Mouse (Mus musculus) midbrain, embryonic 14.5 days (tissue): ENCODE results near the gene H2-M10.2. TPM values are rescaled to one million over a fixed set of nuclear protein-coding genes. Genes with fewer than 3 reads are reported as not detected.
"Not testable (repeated sequence)": the region's sequence is repeated elsewhere in the genome, so short reads cannot be mapped to it uniquely, and the experiment has no call there.

Experiments used
- ATAC-seq: fragments of 200-750 bp; cut with Nextera tagmentation; 2 replicates; pipeline ENCODE4 v1.8.0; 2017; ENCODE audit warnings: moderate number of reproducible peaks, moderate library complexity; ENCODE audit not compliant: low FRiP score, low TSS enrichment
- DNase-seq: peaks from one replicate; pipeline ENCODE4 v3.0.0-alpha.2; 2015
- H3K27ac ChIP-seq: fragments of 300-500 bp; sonication (generic); replicated peaks from 2 replicates; pipeline ENCODE4 v1.5.1; 2014; ENCODE audit warnings: mild to moderate bottlenecking, low read depth, low read length, moderate library complexity
- H3K27me3 ChIP-seq: fragments of 300-500 bp; sonication (generic); 2 replicates; pipeline ENCODE4 v1.6.1; 2014; ENCODE audit warnings: low read length, control low read depth, mixed read lengths; ENCODE audit not compliant: control insufficient read depth, insufficient read depth
- H3K36me3 ChIP-seq: fragments of 300-500 bp; sonication (generic); 2 replicates; pipeline ENCODE4 v1.6.1; 2014; ENCODE audit warnings: low read length, control low read depth; ENCODE audit not compliant: control insufficient read depth, insufficient read depth
- H3K4me1 ChIP-seq: fragments of 300-500 bp; sonication (generic); 2 replicates; pipeline ENCODE4 v1.6.1; 2014; ENCODE audit warnings: mild to moderate bottlenecking, antibody characterized with exemption, low read length, control low read depth; ENCODE audit not compliant: control insufficient read depth, insufficient read depth
- H3K4me2 ChIP-seq: fragments of 300-500 bp; sonication (generic); 2 replicates; pipeline ENCODE4 v1.6.1; 2014; ENCODE audit warnings: mild to moderate bottlenecking, low read length, moderate library complexity
- H3K4me3 ChIP-seq: fragments of 300-500 bp; sonication (generic); replicated peaks from 2 replicates; pipeline ENCODE4 v1.5.1; 2014; ENCODE audit warnings: low read depth, low read length
- H3K9ac ChIP-seq: fragments of 300-500 bp; sonication (generic); replicated peaks from 2 replicates; pipeline ENCODE4 v1.6.1; 2014; ENCODE audit warnings: mild to moderate bottlenecking, low read length, moderate library complexity
- H3K9me3 ChIP-seq: fragments of 300-500 bp; sonication (generic); 2 replicates; pipeline ENCODE4 v1.6.1; 2016; ENCODE audit warnings: low read length, control low read depth, mixed read lengths; ENCODE audit not compliant: control insufficient read depth
- WGBS: fragments of 180-500 bp; shearing (Covaris S2); extraction: QIAGEN DNeasy Blood & Tissue Kit; methylation state at CpG from one replicate; pipeline ENCODE4 v1.1.7; 2014; 5-methylcytosine and 5-hydroxymethylcytosine counted together
- polyA plus RNA-seq: library from polyadenylated mRNA; unstranded; fragments of >200 nt; fragmentation: Nextera tagmentation; extraction: Ambion mirVana; gene quantifications from 2 replicates; pipeline ENCODE4 v1.2.1, GENCODE M21; 2014

H2-M10.2 gene
- polyA plus RNA-seq, 1 experiment from 2014 or later, result 0.25 TPM

DNA sequence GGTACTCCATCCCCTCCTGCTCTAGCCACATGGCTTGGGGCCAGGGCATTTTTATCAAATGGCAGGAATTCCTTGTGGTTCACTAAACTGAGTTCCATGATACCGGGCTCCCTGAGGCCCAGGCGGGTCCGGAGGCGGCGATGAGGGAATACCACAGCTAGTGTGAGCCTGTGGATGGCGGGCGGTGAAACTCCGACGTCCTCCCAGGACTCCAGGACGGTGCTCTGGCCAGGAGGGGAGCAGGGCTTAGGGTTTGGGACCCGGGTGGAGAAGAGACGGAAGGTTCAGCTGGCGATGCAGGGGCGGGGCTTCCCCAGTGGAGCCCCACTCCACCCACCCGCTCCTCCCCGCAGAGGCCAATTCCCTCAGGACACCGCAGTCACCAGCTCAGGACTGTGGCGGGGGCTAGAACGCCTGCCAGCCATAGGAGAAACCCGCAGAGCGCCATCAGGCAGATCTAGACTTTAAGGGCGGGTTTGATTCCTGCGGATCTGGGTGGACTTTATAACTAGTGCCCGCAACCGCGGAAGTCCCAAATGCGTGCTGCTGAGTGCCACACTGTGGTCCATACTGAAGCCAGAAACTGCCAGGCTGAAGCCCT, 48.9 kb downstream of the H2-M10.2 start:
- H3K9me3 ChIP-seq, result no peaks in the 10 kb centered on the region
- H3K4me1 ChIP-seq, result peaks cover 3% of the 10 kb centered on the region; the same call in 1 of the 2 replicates
- H3K9ac ChIP-seq, result no peak overlapping the region; the same call in 1 of the 2 replicates
- WGBS, result 3% methylated on average over 27 of the region's 27 CpGs
- no peak overlapping the region for H3K27ac ChIP-seq
- peak overlapping the region; percentile 51 for H3K4me2 ChIP-seq
- ATAC-seq (no peak), DNase-seq (peak; percentile 28)
- no peaks in the 10 kb centered on the region for H3K36me3 ChIP-seq
- peaks cover 14% of the 10 kb centered on the region for H3K27me3 ChIP-seq
- peak overlapping the region; percentile 22 for H3K4me3 ChIP-seq

DNA sequence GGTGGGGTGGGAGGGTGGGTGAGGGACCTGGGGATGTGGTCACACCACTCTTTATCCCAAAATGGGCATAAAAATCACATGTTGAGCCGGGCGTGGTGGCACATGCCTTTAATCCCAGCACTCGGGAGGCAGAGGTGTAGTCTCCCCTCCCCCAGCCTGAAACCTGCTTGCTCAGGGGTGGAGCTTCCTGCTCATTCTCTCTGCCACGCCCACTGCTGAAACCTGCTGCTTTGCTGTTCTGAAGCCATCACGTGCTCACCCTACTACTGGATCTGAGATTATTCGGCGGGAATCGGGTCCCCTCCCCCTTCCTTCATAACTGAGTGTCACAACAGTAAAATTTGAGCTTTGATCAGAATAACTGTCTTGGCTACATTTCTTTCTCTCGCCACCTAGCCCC, 51.0 kb downstream of the H2-M10.2 start:
- WGBS, result 33% methylated on average over 8 of the region's 9 CpGs
- not testable (repeated sequence) for H3K4me1 ChIP-seq, H3K9me3 ChIP-seq, H3K4me3 ChIP-seq, H3K27ac ChIP-seq, DNase-seq, H3K36me3 ChIP-seq, H3K4me2 ChIP-seq, ATAC-seq, H3K9ac ChIP-seq
- peaks cover 17% of the 10 kb centered on the region for H3K27me3 ChIP-seq

Other genes starting within 250 kb of the H2-M10.2 start
- 4.8 and 7.5 TPM in 2 replicates for gene H2-T22, start 243.7 kb downstream of the H2-M10.2 start, polyA plus RNA-seq
- not detected in 2 replicates for gene Gm6034, start 243.5 kb downstream of the H2-M10.2 start, polyA plus RNA-seq
- not detected in 2 replicates for gene Gm11127, start 228.1 kb downstream of the H2-M10.2 start, polyA plus RNA-seq
- gene Gm19684, start 164.8 kb downstream of the H2-M10.2 start, polyA plus RNA-seq, result not detected in 2 replicates
- not detected in 2 replicates for gene Gm7030, start 157.1 kb downstream of the H2-M10.2 start, polyA plus RNA-seq
- gene Gm8909, start 118.0 kb downstream of the H2-M10.2 start, polyA plus RNA-seq, result not detected in 2 replicates
- gene H2-T3, start 96.2 kb downstream of the H2-M10.2 start, polyA plus RNA-seq, result not detected in 2 replicates
- gene Rpp21, start 28.4 kb downstream of the H2-M10.2 start, polyA plus RNA-seq, result 136 and 164 TPM in 2 replicates
- gene Trim39, start 14.2 kb downstream of the H2-M10.2 start, polyA plus RNA-seq, result 18.3 and 21.7 TPM in 2 replicates
- gene H2-M10.1, start 39.7 kb upstream of the H2-M10.2 start, polyA plus RNA-seq, result not detected in 2 replicates
- gene H2-M10.3, start 81.9 kb upstream of the H2-M10.2 start, polyA plus RNA-seq, result not detected in 2 replicates
- not detected in 2 replicates for gene H2-M10.4, start 175.8 kb upstream of the H2-M10.2 start, polyA plus RNA-seq